Mouse (Mus musculus) limb, embryonic 12.5 days (tissue): ENCODE measurements around the gene Chrna5. TPM values are rescaled to one million over a fixed set of nuclear protein-coding genes. Genes with fewer than 3 reads are reported as not detected.
A peak's percentile ranks its signal among the peaks of the same experiment; 100 is the strongest.

Source experiments
- ATAC-seq: fragments of 200-750 bp; cut with Nextera tagmentation; 2 replicates; pipeline ENCODE4 v1.8.0; 2017; ENCODE audit warnings: low read depth, moderate TSS enrichment; ENCODE audit not compliant: insufficient number of reproducible peaks, insufficient read depth, low FRiP score, low TSS enrichment
- H3K27ac ChIP-seq: fragments of 300-500 bp; sonication (generic); 2 replicates; pipeline ENCODE4 v1.5.1; 2016; ENCODE audit warnings: mild to moderate bottlenecking, moderate library complexity
- H3K27me3 ChIP-seq: fragments of 300-500 bp; sonication (generic); 2 replicates; pipeline ENCODE4 v1.6.1; 2016; ENCODE audit warnings: mild to moderate bottlenecking, moderate library complexity
- H3K36me3 ChIP-seq: fragments of 300-500 bp; sonication (generic); 2 replicates; pipeline ENCODE4 v1.6.1; 2016; ENCODE audit warnings: mild to moderate bottlenecking, moderate library complexity
- H3K4me1 ChIP-seq: fragments of 300-500 bp; sonication (generic); replicated peaks from 2 replicates; pipeline ENCODE4 v1.6.1; 2016
- H3K4me2 ChIP-seq: fragments of 300-500 bp; sonication (generic); 2 replicates; pipeline ENCODE4 v1.6.1; 2016; ENCODE audit warnings: mild to moderate bottlenecking, moderate library complexity
- H3K4me3 ChIP-seq: fragments of 300-500 bp; sonication (generic); replicated peaks from 2 replicates; pipeline ENCODE4 v1.5.1; 2016; ENCODE audit warnings: mild to moderate bottlenecking
- H3K9ac ChIP-seq: fragments of 300-500 bp; sonication (generic); replicated peaks from 2 replicates; pipeline ENCODE4 v1.6.1; 2016; ENCODE audit warnings: mild to moderate bottlenecking, moderate library complexity
- H3K9me3 ChIP-seq: fragments of 300-500 bp; sonication (generic); 2 replicates; pipeline ENCODE4 v1.6.1; 2016; ENCODE audit warnings: mild to moderate bottlenecking, moderate library complexity
- WGBS: fragments of 180-500 bp; shearing (Covaris S2); methylation state at CpG from one replicate; pipeline ENCODE4 v1.1.7; 2016; 5-methylcytosine and 5-hydroxymethylcytosine counted together
- polyA plus RNA-seq: library from polyadenylated mRNA; unstranded; fragments of >200 nt; fragmentation: Nextera tagmentation; extraction: Ambion mirVana; gene quantifications from 2 replicates; pipeline ENCODE4 v1.2.1, GENCODE M21; 2016

Gene Chrna5
- polyA plus RNA-seq, 1 experiment from 2014 or later = 1.1 TPM

DNA sequence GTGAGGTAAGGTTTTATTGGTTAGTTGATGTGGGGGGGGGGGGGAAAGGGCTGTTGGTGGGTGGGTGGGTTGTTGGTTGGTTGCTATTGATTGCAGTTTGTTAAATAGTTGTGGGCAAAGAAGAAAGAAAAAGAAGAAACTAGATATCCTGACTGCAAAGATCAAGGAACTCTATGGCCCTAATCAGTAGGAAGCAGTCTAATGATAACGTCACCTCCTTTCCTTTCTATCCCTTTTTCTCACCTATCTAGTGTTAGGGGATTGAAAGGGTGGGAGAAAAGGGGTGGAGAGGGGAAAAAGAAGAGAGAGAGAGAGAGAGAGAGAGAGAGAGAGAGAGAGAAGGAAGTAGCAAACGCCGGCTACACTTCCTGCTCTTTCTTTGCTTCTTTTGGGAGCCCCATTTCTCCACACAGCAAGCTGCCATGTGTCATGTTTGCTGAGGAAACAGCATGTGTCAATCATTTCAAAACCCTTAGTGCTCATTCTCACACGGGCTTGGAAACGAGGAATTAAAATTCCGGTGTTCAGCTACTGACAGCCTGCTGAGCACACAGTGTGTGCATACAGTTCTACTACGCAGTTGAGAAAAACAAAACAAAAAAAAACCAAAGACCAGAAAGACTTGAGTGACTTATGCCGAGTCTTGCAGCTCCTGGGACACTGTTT lies 10.6 kb upstream of the Chrna5 start:
- Histone ChIP-seq H3K9ac (no peak overlapping the region), H3K27ac (no peak overlapping the region), H3K4me3 (no peak overlapping the region), H3K9me3 (no peaks in the 10 kb centered on the region; the same call in 1 of the 2 replicates), H3K4me1 (no peaks in the 10 kb centered on the region), H3K36me3 (no peaks in the 10 kb centered on the region), H3K27me3 (no peaks in the 10 kb centered on the region), H3K4me2 (no peak overlapping the region)
- ATAC-seq = no peak
- WGBS = 67% methylated on average over 8 of the region's 8 CpGs

DNA sequence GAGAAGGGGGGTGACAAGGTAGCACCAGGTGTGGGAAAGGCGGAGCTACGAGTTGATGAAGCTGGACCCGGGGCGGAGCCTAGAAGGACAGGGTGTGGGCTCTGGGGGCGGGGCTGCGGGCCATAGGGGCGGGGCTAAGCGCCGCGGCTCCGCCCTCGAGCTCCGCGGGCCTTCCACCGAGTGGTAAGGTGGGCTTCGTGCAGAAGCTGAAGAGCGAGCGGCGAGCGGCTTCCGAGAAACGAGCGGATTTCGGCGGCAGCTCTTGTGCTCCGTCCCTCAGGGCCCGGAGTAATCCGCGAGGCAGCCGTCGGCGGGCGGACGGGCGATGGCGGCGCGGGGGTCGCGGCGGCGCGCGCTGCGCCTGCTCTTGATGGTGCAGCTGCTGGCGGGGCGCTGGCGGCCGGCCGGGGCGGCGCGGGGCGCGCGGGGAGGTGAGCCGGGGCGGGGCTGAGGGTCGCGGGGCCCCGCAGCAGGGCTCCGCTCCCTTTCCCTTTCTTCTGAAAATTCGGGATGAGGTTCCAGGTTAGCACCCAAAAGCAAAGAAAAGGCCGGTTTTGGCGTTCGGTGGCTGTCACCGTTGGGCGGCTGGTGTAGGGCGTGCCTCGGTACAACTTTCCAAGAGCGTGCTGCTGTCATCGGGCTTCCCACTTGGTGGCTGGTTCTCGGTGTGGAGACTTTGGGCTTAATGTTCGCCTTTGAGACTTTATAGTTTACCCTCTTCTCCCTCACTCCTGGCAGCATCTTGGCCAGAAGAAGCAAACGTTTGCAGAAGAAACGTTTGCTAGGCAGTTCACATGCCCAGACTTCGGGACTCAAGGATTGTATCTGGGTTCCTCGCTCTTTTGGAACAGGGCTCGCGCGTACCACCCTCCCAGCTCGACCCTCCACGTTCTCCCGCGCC lies 861 bp downstream of the Chrna5 start:
- under 1% methylated on average over 81 of the region's 85 CpGs for WGBS
- peaks cover 46% of the 10 kb centered on the region for H3K27me3 ChIP-seq

DNA sequence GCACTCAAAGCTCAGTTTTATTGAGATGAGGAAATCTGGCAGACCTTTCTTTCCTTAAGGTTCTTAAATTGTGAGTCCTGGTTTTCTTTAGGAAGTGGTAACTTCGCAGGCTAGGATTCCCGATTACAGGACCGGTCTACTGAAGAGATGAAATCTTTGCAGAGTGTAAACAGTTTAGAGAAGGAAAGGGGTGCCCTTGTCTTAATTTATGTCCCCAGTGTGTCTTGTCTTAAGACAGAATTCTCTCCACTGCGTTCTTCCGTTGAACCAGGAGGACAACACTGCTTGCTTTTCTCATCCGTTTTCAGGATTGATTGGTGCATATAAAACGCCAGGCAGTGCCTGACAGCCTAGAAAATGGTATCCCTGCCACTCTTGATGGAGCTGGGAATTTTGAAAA lies 1.7 kb downstream of the Chrna5 start:
- H3K9me3 ChIP-seq = no peaks in the 10 kb centered on the region
- no peaks in the 10 kb centered on the region for H3K36me3 ChIP-seq
- 5% methylated on average over 7 of the region's 7 CpGs for WGBS
- H3K4me3 ChIP-seq = peak overlapping the region; percentile 64
- ATAC-seq = no peak
- no peak overlapping the region for H3K27ac ChIP-seq
- peaks cover 46% of the 10 kb centered on the region for H3K27me3 ChIP-seq
- H3K4me2 ChIP-seq = peak overlapping the region; percentile 86
- no peak overlapping the region for H3K9ac ChIP-seq
- H3K4me1 ChIP-seq = peaks cover 9% of the 10 kb centered on the region

More for the DNA sequence above, 861 bp downstream of the Chrna5 start:
- Histone ChIP-seq H3K4me2 (peak overlapping the region; percentile 86), H3K4me1 (peaks cover 9% of the 10 kb centered on the region), H3K9ac (peak overlapping the region; percentile 42), H3K9me3 (no peaks in the 10 kb centered on the region), H3K36me3 (no peaks in the 10 kb centered on the region), H3K27ac (no peak overlapping the region), H3K4me3 (peak overlapping the region; percentile 64)
- peak; percentile 68 for ATAC-seq

DNA sequence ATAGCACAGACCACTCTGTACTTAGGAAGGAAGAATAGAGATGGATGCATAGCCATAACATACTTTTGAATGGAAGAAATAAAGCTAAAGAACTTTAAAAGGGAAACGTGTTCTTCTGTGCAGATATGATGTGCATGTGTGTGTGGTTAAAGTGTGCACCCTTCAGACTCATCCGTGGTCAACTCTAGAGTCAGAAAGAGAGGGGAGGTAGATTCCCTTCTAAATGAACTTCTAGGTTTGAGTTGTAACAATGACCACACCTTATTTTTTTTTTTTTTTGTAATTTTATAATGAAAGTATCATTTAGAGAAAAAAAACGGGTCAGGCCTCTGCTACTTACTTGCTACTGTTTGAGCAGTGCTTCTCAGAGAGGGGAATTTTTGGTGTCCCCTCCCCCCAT lies 9.7 kb downstream of the Chrna5 start:
- H3K27me3 ChIP-seq = no peaks in the 10 kb centered on the region
- WGBS = 82% methylated on average over 3 of the region's 3 CpGs
- H3K4me2 ChIP-seq = no peak overlapping the region
- H3K4me1 ChIP-seq = no peaks in the 10 kb centered on the region
- no peak overlapping the region for H3K27ac ChIP-seq
- no peaks in the 10 kb centered on the region for H3K36me3 ChIP-seq
- no peak overlapping the region for H3K9ac ChIP-seq
- H3K4me3 ChIP-seq = no peak overlapping the region
- no peak for ATAC-seq
- H3K9me3 ChIP-seq = no peaks in the 10 kb centered on the region

DNA sequence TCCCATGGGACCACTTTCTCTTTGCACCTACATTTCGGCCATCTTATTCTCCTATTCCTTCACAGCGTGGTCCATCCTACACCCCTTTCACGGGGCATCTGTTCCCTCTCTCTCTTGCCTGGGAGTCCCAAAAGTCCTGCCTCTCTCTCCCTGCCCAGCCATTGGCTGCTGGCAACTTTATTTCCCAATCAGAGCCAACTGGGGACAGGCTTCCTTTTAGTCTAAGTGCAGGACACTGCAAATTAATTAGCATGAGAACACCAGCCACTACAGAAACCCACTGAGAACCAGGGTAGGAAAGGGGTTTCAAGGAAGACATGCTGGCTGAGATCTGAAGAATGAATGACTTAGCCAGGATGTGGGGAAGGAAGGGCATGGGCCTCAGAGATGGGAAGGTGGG lies 13.7 kb downstream of the Chrna5 start:
- Histone ChIP-seq H3K4me2 (no peak overlapping the region), H3K4me3 (no peak overlapping the region), H3K27me3 (no peaks in the 10 kb centered on the region), H3K27ac (no peak overlapping the region), H3K9me3 (no peaks in the 10 kb centered on the region), H3K36me3 (no peaks in the 10 kb centered on the region), H3K4me1 (no peaks in the 10 kb centered on the region), H3K9ac (no peak overlapping the region)
- ATAC-seq = no peak
- WGBS = 47% methylated on average over 3 of the region's 3 CpGs

DNA sequence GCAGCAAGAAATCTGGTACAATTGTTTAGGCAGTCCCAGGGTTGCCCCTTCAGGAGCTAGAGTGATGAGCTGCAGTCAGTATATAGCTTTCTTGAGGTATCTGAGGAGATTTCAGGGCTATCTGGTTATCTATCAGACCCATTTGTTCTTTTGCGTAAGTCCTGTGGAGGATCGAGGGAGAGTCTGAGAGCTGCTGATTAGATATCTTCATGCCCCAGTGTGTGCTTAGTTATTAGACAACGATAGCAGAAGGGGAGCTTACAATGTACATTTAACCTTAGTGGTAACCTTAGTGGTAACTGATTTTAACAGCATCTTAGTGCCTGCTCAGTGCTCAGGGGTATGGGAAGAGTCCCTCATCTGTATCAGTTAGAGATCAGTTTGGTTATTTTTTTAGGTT lies 15.0 kb downstream of the Chrna5 start:
- no peak overlapping the region for H3K9ac ChIP-seq
- H3K9me3 ChIP-seq = no peaks in the 10 kb centered on the region
- no peak overlapping the region for H3K27ac ChIP-seq
- ATAC-seq = no peak
- no peaks in the 10 kb centered on the region for H3K36me3 ChIP-seq
- H3K27me3 ChIP-seq = no peaks in the 10 kb centered on the region
- no peaks in the 10 kb centered on the region for H3K4me1 ChIP-seq
- H3K4me2 ChIP-seq = no peak overlapping the region
- no peak overlapping the region for H3K4me3 ChIP-seq
- WGBS = 85% methylated on average over 3 of the region's 3 CpGs

DNA sequence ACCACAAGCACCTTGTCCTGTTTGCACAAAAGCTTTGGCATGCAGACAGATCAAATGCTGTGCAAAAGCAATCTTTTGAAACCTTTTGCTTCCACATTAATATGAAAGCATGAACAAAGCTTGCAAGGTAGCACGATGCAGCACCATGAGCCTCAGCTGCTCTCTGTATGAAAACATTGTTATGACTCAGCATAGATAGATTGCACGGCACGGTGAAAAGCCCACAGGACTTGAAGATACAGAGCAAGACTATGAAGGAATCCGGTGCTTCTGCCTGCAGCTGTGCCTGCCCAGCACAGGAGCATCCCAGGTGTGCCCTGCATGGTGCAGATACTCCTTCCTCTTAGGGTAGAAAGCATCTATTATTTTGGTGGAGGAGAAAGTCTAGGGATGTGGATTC lies 22.9 kb downstream of the Chrna5 start:
- H3K4me1 ChIP-seq = no peaks in the 10 kb centered on the region
- H3K36me3 ChIP-seq = no peaks in the 10 kb centered on the region
- 81% methylated on average over 4 of the region's 4 CpGs for WGBS
- H3K4me2 ChIP-seq = no peak overlapping the region
- no peak for ATAC-seq
- H3K27me3 ChIP-seq = no peaks in the 10 kb centered on the region
- H3K9me3 ChIP-seq = no peaks in the 10 kb centered on the region
- no peak overlapping the region for H3K27ac ChIP-seq
- H3K9ac ChIP-seq = no peak overlapping the region
- H3K4me3 ChIP-seq = no peak overlapping the region

DNA sequence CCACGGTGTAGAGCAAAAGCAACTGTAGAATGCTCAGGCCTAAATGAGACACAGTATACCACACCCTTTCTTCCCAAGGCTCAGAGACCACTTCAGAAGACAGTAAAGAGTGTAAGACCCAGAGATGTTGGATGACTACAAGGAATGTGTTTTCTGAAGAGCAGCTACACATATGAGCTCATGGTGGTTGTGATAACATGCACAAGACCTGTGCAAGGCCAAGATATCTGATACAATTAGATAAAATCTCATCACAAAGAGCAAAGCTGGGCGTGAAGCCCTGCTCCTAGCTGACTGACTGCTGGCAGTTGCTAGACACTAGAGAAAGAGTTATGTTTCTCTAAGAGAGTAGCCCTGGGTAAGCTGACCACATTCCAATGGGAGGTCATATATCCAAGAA lies 29.0 kb downstream of the Chrna5 start:
- Histone ChIP-seq H3K27me3 (no peaks in the 10 kb centered on the region), H3K9ac (no peak overlapping the region), H3K4me1 (no peaks in the 10 kb centered on the region), H3K4me2 (no peak overlapping the region), H3K36me3 (no peaks in the 10 kb centered on the region), H3K4me3 (no peak overlapping the region), H3K9me3 (no peaks in the 10 kb centered on the region), H3K27ac (no peak overlapping the region)
- no peak for ATAC-seq
- 79% methylated on average over 2 of the region's 2 CpGs for WGBS

DNA sequence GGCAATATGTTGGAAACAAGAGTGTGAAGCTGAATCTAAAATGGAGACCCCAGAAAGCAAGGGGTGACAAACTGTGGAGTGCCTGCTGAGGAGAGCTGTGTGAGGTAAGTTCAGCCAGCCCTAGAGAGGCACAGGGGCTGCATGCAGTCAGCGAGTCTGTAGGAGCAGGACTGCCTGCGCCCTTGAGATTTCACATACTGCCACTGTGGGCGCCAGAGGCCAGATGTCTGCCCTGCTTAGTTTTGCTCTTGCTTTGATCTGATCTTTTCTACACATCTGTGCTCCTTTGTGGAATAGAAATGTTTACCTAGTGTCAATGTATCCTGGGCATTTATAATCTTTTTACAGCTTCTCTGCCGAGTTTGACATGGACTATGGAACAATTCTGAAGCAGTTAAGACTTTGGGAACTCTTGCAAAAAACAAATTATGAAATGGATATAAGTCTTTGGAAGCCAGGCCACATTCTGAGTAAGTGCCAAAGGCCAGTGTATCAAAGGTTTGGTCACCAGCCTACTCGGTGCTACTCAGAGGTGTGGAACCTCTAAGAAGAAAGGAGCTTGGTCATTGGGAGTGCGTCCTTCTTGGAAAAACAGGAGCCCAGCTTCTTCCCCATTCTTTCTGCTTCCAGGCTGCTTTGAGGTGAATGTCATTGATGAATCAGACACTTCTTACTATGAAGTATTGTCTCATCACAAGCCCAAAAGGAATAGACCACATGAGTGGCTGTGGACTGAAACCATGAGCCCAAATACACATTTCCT lies 30.1 kb downstream of the Chrna5 start:
- no peak for ATAC-seq
- H3K9me3 ChIP-seq = no peaks in the 10 kb centered on the region
- H3K4me2 ChIP-seq = no peak overlapping the region
- no peak overlapping the region for H3K4me3 ChIP-seq
- H3K36me3 ChIP-seq = no peaks in the 10 kb centered on the region
- no peak overlapping the region for H3K9ac ChIP-seq
- no peak overlapping the region for H3K27ac ChIP-seq
- WGBS = 44% methylated on average over 6 of the region's 6 CpGs
- no peaks in the 10 kb centered on the region for H3K27me3 ChIP-seq
- H3K4me1 ChIP-seq = no peaks in the 10 kb centered on the region

DNA sequence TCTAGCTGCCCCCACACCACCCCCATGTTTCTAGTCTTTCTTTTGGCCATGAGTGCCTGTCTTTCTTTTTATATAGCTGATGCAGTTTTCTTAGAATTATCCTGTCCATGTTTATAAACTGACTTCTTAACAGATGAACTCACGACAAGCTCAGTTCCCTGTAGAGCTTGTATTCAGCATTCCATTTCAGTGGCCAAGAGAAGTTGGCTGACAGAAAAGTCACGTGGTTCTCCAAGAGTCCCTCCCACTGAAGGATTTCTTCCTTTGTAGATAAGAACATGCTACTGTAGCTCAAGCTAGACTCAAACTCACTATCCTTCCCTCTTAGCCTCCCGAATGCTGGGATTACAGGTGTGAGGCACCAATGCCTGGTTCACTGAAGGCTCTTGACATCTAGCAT lies 36.2 kb downstream of the Chrna5 start:
- H3K27me3 ChIP-seq = peaks cover 4% of the 10 kb centered on the region; the same call in 1 of the 2 replicates
- no peaks in the 10 kb centered on the region for H3K9me3 ChIP-seq
- H3K4me2 ChIP-seq = no peak overlapping the region
- no peak overlapping the region for H3K9ac ChIP-seq
- H3K36me3 ChIP-seq = no peaks in the 10 kb centered on the region
- no peak for ATAC-seq
- no peak overlapping the region for H3K27ac ChIP-seq
- no peaks in the 10 kb centered on the region for H3K4me1 ChIP-seq
- 73% methylated on average over 3 of the region's 3 CpGs for WGBS
- no peak overlapping the region for H3K4me3 ChIP-seq

DNA sequence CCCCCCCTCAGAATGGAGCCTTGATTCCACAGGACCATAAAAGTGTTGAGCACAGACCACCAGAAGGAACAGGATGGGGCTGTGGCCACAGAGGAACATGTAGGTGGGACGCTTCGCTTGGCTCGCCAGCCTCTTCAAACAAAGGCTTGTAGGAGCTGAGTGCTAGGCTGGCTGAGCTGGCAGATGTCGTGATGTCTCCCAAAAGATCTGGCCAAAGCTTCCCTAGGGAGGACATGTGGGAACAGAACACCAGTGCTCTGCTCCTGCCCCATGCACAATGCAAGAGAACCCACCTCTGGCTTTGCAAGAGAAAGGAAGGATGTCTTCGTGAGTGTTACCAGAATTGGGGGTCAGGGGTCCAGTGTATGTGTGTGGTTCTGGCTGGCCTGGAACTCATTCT lies 42.6 kb downstream of the Chrna5 start:
- Histone ChIP-seq H3K4me2 (no peak overlapping the region), H3K4me1 (peaks cover 14% of the 10 kb centered on the region), H3K4me3 (no peak overlapping the region), H3K9ac (no peak overlapping the region), H3K27ac (no peak overlapping the region), H3K27me3 (peaks cover 48% of the 10 kb centered on the region), H3K9me3 (no peaks in the 10 kb centered on the region), H3K36me3 (no peaks in the 10 kb centered on the region)
- ATAC-seq = no peak
- 86% methylated on average over 5 of the region's 5 CpGs for WGBS
